Mouse (Mus musculus): ENCODE measurements at regions not wholly inside any gene's neighbourhood (a gene's known extent, or its start where the extent isn't known, plus 50 kb on each side); places are given as distances from the start of the nearest gene placed in this dataset.

DNA sequence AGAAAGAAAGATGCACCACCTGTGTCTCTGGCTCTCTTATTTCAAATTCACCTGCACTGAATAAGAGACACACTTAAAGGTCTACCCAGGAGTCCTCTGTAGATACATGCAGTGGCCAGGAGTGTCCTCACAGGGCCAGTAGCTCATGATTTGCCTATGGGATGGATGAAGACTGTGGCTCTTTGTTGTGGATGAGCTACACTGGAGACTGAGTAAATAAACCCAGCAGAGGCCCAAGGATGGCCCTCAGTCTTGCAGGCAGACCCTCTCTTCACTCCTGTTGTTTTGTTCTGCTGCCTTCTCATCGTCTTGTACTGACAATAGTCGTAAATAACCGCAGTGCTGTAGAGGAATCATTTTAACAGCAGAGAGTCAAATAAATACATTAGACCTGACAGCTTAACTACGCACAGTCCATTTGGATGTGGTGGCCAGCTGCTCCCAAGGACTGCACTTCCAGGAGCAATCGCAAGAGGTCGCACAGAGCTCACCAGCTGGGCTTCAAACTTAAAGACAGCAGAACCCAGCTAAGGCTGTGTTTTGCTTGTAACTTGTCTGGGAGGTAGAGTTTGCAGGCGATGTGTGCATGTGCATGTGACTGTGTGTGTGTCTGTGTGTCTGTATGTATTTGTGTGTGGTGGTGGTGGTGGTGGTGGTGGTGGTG is 328.6 kb upstream of the Camk1g start:
- Histone ChIP-seq H3K4me3 (no peak overlapping the region), H3K79me2 (ENCODE audit: control insufficient read depth, insufficient read depth) (no peaks in the 10 kb centered on the region), H3K4me2 (ENCODE audit: low read depth) (no peak overlapping the region), H3K27me3 (ENCODE audit: control insufficient read depth, insufficient read depth, insufficient read length) (no peaks in the 10 kb centered on the region), H3K36me3 (ENCODE audit: control insufficient read depth, insufficient read depth) (no peaks in the 10 kb centered on the region), H3ac (ENCODE audit: control insufficient read depth, insufficient read length) (no peak overlapping the region)
- no peak for TF ChIP-seq POLR2A (IDR thresholded peaks at IDR 0.05; ENCODE audit: insufficient read length, low read depth)
- no peak for TF ChIP-seq CEBPB (IDR thresholded peaks at IDR 0.05; ENCODE audit: insufficient read depth, poor library complexity, severe bottlenecking)
- TF ChIP-seq MAX (IDR thresholded peaks at IDR 0.05; ENCODE audit: low read depth) = no peak
- no peak for TF ChIP-seq USF1 (IDR thresholded peaks at IDR 0.05; ENCODE audit: low read depth)

DNA sequence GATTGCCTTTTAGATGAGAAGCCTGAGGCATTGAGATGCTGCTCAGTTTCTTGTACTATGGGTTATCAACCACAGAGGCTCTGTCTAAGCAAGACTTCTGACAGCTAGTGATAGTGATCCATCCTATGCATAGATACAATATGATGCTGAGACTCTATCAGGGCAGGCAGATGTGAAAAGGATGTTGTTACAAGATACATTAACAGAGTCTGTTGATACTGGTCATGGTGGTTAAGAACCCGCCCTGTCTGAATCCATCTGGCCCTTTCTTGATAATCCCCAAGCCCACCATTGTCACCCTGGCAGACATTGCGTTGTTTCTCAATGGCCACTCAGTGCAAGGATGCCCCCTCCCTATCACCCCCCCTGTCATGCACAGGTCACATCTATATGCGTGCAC is 327.8 kb upstream of the Camk1g start:
- Histone ChIP-seq H3K27me3 (ENCODE audit: control insufficient read depth, insufficient read depth, insufficient read length) (no peaks in the 10 kb centered on the region), H3K79me2 (ENCODE audit: control insufficient read depth, insufficient read depth) (no peaks in the 10 kb centered on the region), H3ac (ENCODE audit: control insufficient read depth, insufficient read length) (no peak overlapping the region), H3K4me3 (no peak overlapping the region), H3K36me3 (ENCODE audit: control insufficient read depth, insufficient read depth) (no peaks in the 10 kb centered on the region), H3K4me2 (ENCODE audit: low read depth) (no peak overlapping the region)
- no peak for TF ChIP-seq MYOD1 (IDR thresholded peaks at IDR 0.05; ENCODE audit: control insufficient read depth in 1 of 3, insufficient read length in 2 of 3, low read depth in 2 of 3)
- no peak for TF ChIP-seq TCF12 (IDR thresholded peaks at IDR 0.05; ENCODE audit: insufficient read depth, poor library complexity, severe bottlenecking)
- TF ChIP-seq E2F4 (IDR thresholded peaks at IDR 0.05; ENCODE audit: insufficient read depth) = no peak
- no peak for TF ChIP-seq CEBPB (IDR thresholded peaks at IDR 0.05; ENCODE audit: insufficient read depth, poor library complexity, severe bottlenecking)
- no peak for TF ChIP-seq REST (IDR thresholded peaks at IDR 0.05; ENCODE audit: insufficient read depth, insufficient read length)
- TF ChIP-seq TCF3 (IDR thresholded peaks at IDR 0.05; ENCODE audit: insufficient read length, low read depth) = no peak
- no peak for TF ChIP-seq POLR2A (IDR thresholded peaks at IDR 0.05; ENCODE audit: insufficient read length, low read depth)
- TF ChIP-seq SRF (IDR thresholded peaks at IDR 0.05; ENCODE audit: control insufficient read depth, insufficient read length, low read depth) = no peak
- TF ChIP-seq MYOG (IDR thresholded peaks at IDR 0.05; ENCODE audit: control insufficient read depth in 1 of 3, insufficient read depth in 1 of 3, insufficient read length in 2 of 3, low read depth in 2 of 3) = no peak
- TF ChIP-seq MAX (IDR thresholded peaks at IDR 0.05; ENCODE audit: low read depth) = no peak

DNA sequence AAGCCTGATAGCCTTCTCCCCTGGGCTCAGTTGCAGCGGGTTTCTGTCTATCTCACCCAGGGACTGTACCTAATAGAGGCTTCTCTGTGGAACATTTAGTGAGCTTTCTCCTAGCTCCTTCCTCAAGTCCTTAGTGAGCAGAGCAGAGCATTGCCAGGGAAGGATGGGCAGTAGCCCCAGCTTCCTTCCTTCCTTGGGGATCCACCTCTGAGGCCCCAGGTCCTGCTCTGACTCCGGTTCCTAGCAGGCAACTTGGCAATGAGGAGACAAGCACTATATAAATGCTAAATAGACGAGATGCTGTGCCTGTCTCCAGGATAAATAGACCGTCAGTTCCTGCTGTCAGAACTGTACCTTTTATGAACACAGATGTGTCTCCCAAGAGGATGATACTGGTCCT is 326.9 kb upstream of the Camk1g start:
- no peaks in the 10 kb centered on the region for H3K27me3 ChIP-seq (ENCODE audit: control insufficient read depth, insufficient read depth, insufficient read length)
- no peaks in the 10 kb centered on the region for H3K36me3 ChIP-seq (ENCODE audit: control insufficient read depth, insufficient read depth)
- H3ac ChIP-seq (ENCODE audit: control insufficient read depth, insufficient read length) = no peak overlapping the region
- H3K4me2 ChIP-seq (ENCODE audit: low read depth) = no peak overlapping the region
- TF ChIP-seq REST (IDR thresholded peaks at IDR 0.05; ENCODE audit: insufficient read depth, insufficient read length) (no peak), POLR2A (IDR thresholded peaks at IDR 0.05; ENCODE audit: insufficient read length, low read depth) (no peak), TCF3 (IDR thresholded peaks at IDR 0.05; ENCODE audit: insufficient read length, low read depth) (no peak), POLR2AphosphoS2 (IDR thresholded peaks at IDR 0.05; ENCODE audit: insufficient read length, low read depth) (no peak), SRF (IDR thresholded peaks at IDR 0.05; ENCODE audit: control insufficient read depth, insufficient read length, low read depth) (no peak), E2F4 (IDR thresholded peaks at IDR 0.05; ENCODE audit: insufficient read depth) (no peak), MYOG (IDR thresholded peaks at IDR 0.05; ENCODE audit: control insufficient read depth in 1 of 3, insufficient read depth in 1 of 3, insufficient read length in 2 of 3, low read depth in 2 of 3) (no peak), MAX (IDR thresholded peaks at IDR 0.05; ENCODE audit: low read depth) (no peak), USF1 (IDR thresholded peaks at IDR 0.05; ENCODE audit: low read depth) (no peak)
- no peak overlapping the region for H3K4me3 ChIP-seq
- H3K79me2 ChIP-seq (ENCODE audit: control insufficient read depth, insufficient read depth) = no peaks in the 10 kb centered on the region

DNA sequence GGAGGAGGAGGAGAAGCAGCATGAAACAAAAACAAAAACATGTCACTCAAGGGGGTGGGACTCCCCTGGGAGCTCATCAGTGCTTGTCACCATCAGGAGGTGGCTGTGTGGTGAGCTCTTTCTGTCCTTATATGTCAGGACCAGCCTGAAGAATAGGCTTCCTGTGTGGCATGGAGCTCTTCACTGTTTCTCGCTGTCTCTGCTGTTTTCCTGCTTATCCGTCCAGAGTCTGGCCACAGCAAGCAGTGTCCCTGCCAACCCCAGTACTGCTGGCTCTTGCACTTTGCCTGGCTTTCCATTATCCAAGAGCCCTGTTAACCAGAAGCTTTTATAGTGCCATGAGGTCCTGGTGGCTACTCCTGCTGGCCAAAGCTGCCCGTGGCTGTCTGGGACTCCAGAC is 322.9 kb upstream of the Camk1g start:
- no peak for TF ChIP-seq TCF3 (IDR thresholded peaks at IDR 0.05; ENCODE audit: insufficient read length, low read depth)
- TF ChIP-seq CEBPB (IDR thresholded peaks at IDR 0.05; ENCODE audit: insufficient read depth, poor library complexity, severe bottlenecking) = no peak
- TF ChIP-seq MYOD1 (IDR thresholded peaks at IDR 0.05; ENCODE audit: control insufficient read depth in 1 of 3, insufficient read length in 2 of 3, low read depth in 2 of 3) = no peak
- no peak for TF ChIP-seq SRF (IDR thresholded peaks at IDR 0.05; ENCODE audit: control insufficient read depth, insufficient read length, low read depth)
- TF ChIP-seq MYOG (IDR thresholded peaks at IDR 0.05; ENCODE audit: control insufficient read depth in 1 of 3, insufficient read depth in 1 of 3, insufficient read length in 2 of 3, low read depth in 2 of 3) = no peak
- no peak for TF ChIP-seq USF1 (IDR thresholded peaks at IDR 0.05; ENCODE audit: low read depth)
- no peak for TF ChIP-seq POLR2AphosphoS2 (IDR thresholded peaks at IDR 0.05; ENCODE audit: insufficient read length, low read depth)
- TF ChIP-seq POLR2A (IDR thresholded peaks at IDR 0.05; ENCODE audit: insufficient read length, low read depth) = no peak
- no peak for TF ChIP-seq TCF12 (IDR thresholded peaks at IDR 0.05; ENCODE audit: insufficient read depth, poor library complexity, severe bottlenecking)
- TF ChIP-seq E2F4 (IDR thresholded peaks at IDR 0.05; ENCODE audit: insufficient read depth) = no peak
- no peak for TF ChIP-seq MAX (IDR thresholded peaks at IDR 0.05; ENCODE audit: low read depth)
- TF ChIP-seq REST (IDR thresholded peaks at IDR 0.05; ENCODE audit: insufficient read depth, insufficient read length) = no peak
- Histone ChIP-seq H3K4me2 (ENCODE audit: low read depth) (no peak overlapping the region), H3ac (ENCODE audit: control insufficient read depth, insufficient read length) (no peak overlapping the region), H3K36me3 (ENCODE audit: control insufficient read depth, insufficient read depth) (no peaks in the 10 kb centered on the region), H3K4me3 (no peak overlapping the region), H3K27me3 (ENCODE audit: control insufficient read depth, insufficient read depth, insufficient read length) (no peaks in the 10 kb centered on the region), H3K79me2 (ENCODE audit: control insufficient read depth, insufficient read depth) (no peaks in the 10 kb centered on the region)

DNA sequence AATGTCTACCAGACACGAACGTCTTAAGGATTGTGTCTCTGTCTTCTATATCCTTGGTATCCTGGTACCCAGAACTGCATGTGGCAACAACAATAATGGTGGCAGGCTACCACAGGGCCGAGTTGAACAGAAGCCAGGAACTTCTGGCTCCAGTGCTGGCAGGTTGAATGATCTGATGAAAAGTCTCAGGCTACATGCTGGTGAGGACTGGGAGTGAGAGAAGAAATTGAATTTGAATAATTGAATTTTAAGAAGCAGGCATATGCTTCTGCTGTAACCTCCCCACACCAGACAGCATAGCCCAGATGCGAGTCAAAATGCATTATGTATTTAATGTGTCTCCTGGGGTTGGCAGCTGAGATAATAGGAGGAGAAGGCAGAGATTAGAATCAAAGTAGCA is 319.5 kb upstream of the Camk1g start:
- no peaks in the 10 kb centered on the region for H3K27me3 ChIP-seq (ENCODE audit: control insufficient read depth, insufficient read depth, insufficient read length)
- H3K4me2 ChIP-seq (ENCODE audit: low read depth) = no peak overlapping the region
- H3ac ChIP-seq (ENCODE audit: control insufficient read depth, insufficient read length) = no peak overlapping the region
- no peak overlapping the region for H3K4me3 ChIP-seq
- no peaks in the 10 kb centered on the region for H3K79me2 ChIP-seq (ENCODE audit: control insufficient read depth, insufficient read depth)
- no peaks in the 10 kb centered on the region for H3K36me3 ChIP-seq (ENCODE audit: control insufficient read depth, insufficient read depth)
- TF ChIP-seq POLR2A (IDR thresholded peaks at IDR 0.05; ENCODE audit: insufficient read length, low read depth) = no peak
- no peak for TF ChIP-seq MAX (IDR thresholded peaks at IDR 0.05; ENCODE audit: low read depth)
- TF ChIP-seq POLR2AphosphoS2 (IDR thresholded peaks at IDR 0.05; ENCODE audit: insufficient read length, low read depth) = no peak
- no peak for TF ChIP-seq MYOG (IDR thresholded peaks at IDR 0.05; ENCODE audit: control insufficient read depth in 1 of 3, insufficient read depth in 1 of 3, insufficient read length in 2 of 3, low read depth in 2 of 3)
- no peak for TF ChIP-seq CEBPB (IDR thresholded peaks at IDR 0.05; ENCODE audit: insufficient read depth, poor library complexity, severe bottlenecking)
- no peak for TF ChIP-seq MYOD1 (IDR thresholded peaks at IDR 0.05; ENCODE audit: control insufficient read depth in 1 of 3, insufficient read length in 2 of 3, low read depth in 2 of 3)
- no peak for TF ChIP-seq USF1 (IDR thresholded peaks at IDR 0.05; ENCODE audit: low read depth)
- TF ChIP-seq REST (IDR thresholded peaks at IDR 0.05; ENCODE audit: insufficient read depth, insufficient read length) = no peak
- TF ChIP-seq TCF3 (IDR thresholded peaks at IDR 0.05; ENCODE audit: insufficient read length, low read depth) = no peak
- no peak for TF ChIP-seq SRF (IDR thresholded peaks at IDR 0.05; ENCODE audit: control insufficient read depth, insufficient read length, low read depth)
- TF ChIP-seq E2F4 (IDR thresholded peaks at IDR 0.05; ENCODE audit: insufficient read depth) = no peak
- TF ChIP-seq TCF12 (IDR thresholded peaks at IDR 0.05; ENCODE audit: insufficient read depth, poor library complexity, severe bottlenecking) = no peak

Data from myocyte (in vitro differentiated cells).